Mouse (Mus musculus): ENCODE measurements at regions not wholly inside any gene's neighbourhood (a gene's known extent, or its start where the extent isn't known, plus 50 kb on each side); places are given as distances from the start of the nearest gene placed in this dataset.

DNA sequence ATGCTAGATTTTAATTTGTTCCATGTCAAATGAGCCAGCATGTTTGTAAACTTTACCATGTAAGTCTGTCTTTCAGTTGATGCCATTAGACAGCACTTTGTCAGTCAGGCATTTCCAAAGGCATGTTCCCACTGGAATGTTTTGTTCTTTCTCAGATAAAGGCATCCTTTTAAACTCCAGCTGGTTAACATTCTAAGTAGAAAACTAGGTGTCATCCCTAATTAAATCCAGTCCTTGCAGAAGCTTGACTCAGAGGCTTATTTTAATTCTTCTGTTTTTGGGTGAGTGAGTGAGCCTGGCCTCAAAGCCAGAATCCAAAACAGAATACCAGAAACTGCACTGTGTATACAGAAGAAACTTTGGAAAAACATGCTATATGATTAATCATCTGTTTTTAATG, 1253.4 kb downstream of the Pla2g4a start:
- Histone ChIP-seq H3K9me3 (replicated peaks; ENCODE audit: low read length) (peaks cover 19% of the 10 kb centered on the region), H3K4me3 (replicated peaks in 1 of 3; ENCODE audit: low read depth in 2 of 3, low read length in 2 of 3, poor library complexity in 1 of 3) (no peak overlapping the region), H3K4me1 (ENCODE audit: control insufficient read depth in 1 of 2, insufficient read depth in 2 of 2) (no peaks in the 10 kb centered on the region), H3K4me2 (ENCODE audit: insufficient read depth, low read depth, poor library complexity, severe bottlenecking) (no peak overlapping the region), H3K27me3 (replicated peaks) (no peaks in the 10 kb centered on the region), H3K9ac (ENCODE audit: insufficient read depth, low read depth) (no peak overlapping the region), H3K79me2 (replicated peaks; ENCODE audit: control insufficient read depth, extremely low read depth, insufficient read depth, poor library complexity, severe bottlenecking) (no peaks in the 10 kb centered on the region), H3K36me3 (replicated peaks in 1 of 2; ENCODE audit: control insufficient read depth in 1 of 2, insufficient read depth in 1 of 2, low read length in 1 of 2) (no peaks in the 10 kb centered on the region), H3K27ac (ENCODE audit: insufficient read depth, low read depth) (no peak overlapping the region)
- TF ChIP-seq IRF4 (IDR thresholded peaks at IDR 0.05; ENCODE audit: low read depth, low read length): no peak
- in situ Hi-C loops (cut with MboI; ENCODE audit: low pct_ligation_motif_present, low pct_unique_long_range_greater_than_20kb, low sequenced_read_pairs) (no loop called here), dilution Hi-C loops (cut with MboI; ENCODE audit: extremely low pct_ligation_motif_present, extremely low pct_unique_long_range_greater_than_20kb, low sequenced_read_pairs) (no loop called here)
- no peak for DNase-seq (ENCODE audit: extremely low read depth)

DNA sequence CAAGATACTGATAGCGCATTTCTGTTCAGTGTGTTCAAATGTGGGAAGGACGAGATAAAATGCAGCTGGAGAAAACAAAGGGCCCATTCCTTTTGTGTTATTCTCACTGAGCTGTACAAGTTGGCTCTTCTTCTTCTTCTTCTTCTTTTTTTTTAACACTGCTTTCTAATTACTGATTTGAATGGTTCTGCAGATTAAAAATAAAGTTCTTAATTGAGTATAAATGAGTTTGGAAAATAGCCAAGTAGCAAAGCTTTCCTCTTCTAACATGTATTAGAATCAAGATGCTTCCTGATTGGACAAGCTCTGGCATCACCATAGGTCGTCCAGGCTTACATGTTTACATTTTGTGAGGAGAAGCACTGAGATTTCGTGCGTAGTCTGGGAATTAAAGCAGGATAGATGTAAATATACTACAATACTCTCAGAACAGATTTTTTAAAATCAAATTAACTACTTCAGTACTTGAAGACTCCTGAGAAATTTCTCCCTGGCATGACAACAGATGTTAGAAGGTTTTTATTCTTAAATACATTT, 1254.8 kb downstream of the Pla2g4a start:
- H3K27me3 ChIP-seq (replicated peaks): no peaks in the 10 kb centered on the region
- dilution Hi-C loops (cut with MboI; ENCODE audit: extremely low pct_ligation_motif_present, extremely low pct_unique_long_range_greater_than_20kb, low sequenced_read_pairs): no loop called here
- no peak overlapping the region for H3K4me3 ChIP-seq (replicated peaks in 1 of 3; ENCODE audit: low read depth in 2 of 3, low read length in 2 of 3, poor library complexity in 1 of 3)
- no peaks in the 10 kb centered on the region for H3K36me3 ChIP-seq (replicated peaks in 1 of 2; ENCODE audit: control insufficient read depth in 1 of 2, insufficient read depth in 1 of 2, low read length in 1 of 2)
- no peak for DNase-seq (ENCODE audit: extremely low read depth)
- no peaks in the 10 kb centered on the region for H3K79me2 ChIP-seq (replicated peaks; ENCODE audit: control insufficient read depth, extremely low read depth, insufficient read depth, poor library complexity, severe bottlenecking)
- TF ChIP-seq MAFK (IDR thresholded peaks at IDR 0.05; ENCODE audit: insufficient replicate concordance, low read length): no peak
- TF ChIP-seq JUN (IDR thresholded peaks at IDR 0.05; ENCODE audit: insufficient read depth, low read depth, low read length): no peak
- H3K27ac ChIP-seq (ENCODE audit: insufficient read depth, low read depth): no peak overlapping the region
- H3K9me3 ChIP-seq (replicated peaks; ENCODE audit: low read length): peaks cover 11% of the 10 kb centered on the region
- in situ Hi-C loops (cut with MboI; ENCODE audit: low pct_ligation_motif_present, low pct_unique_long_range_greater_than_20kb, low sequenced_read_pairs): no loop called here
- H3K9ac ChIP-seq (ENCODE audit: insufficient read depth, low read depth): no peak overlapping the region
- no peaks in the 10 kb centered on the region for H3K4me1 ChIP-seq (ENCODE audit: control insufficient read depth in 1 of 2, insufficient read depth in 2 of 2)
- no peak overlapping the region for H3K4me2 ChIP-seq (ENCODE audit: insufficient read depth, low read depth, poor library complexity, severe bottlenecking)

DNA sequence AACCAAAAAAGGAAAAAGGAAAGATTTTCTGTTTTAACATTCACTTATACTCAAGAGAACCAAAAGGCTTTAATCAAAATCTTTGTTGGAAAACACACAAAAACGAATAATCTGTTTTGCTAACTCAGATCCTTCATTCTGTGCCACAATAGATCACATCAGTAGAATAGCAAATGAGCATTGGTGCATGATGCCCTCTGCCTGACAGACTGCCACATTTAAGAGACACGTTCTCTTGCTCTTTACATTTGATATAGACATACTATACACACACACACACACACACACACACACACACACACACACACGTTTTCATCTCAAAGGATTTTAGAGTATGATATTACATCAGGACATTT, 1260.5 kb downstream of the Pla2g4a start:
- dilution Hi-C loops (cut with MboI; ENCODE audit: extremely low pct_ligation_motif_present, extremely low pct_unique_long_range_greater_than_20kb, low sequenced_read_pairs): no loop called here
- no peak overlapping the region for H3K4me3 ChIP-seq (replicated peaks in 1 of 3; ENCODE audit: low read depth in 2 of 3, low read length in 2 of 3, poor library complexity in 1 of 3)
- no peak for DNase-seq (ENCODE audit: extremely low read depth)

More for the DNA sequence above, 1260.5 kb downstream of the Pla2g4a start:
- Histone ChIP-seq H3K9ac (ENCODE audit: insufficient read depth, low read depth) (no peak overlapping the region), H3K4me2 (ENCODE audit: insufficient read depth, low read depth, poor library complexity, severe bottlenecking) (no peak overlapping the region), H3K9me3 (replicated peaks; ENCODE audit: low read length) (peaks cover 11% of the 10 kb centered on the region), H3K27me3 (replicated peaks) (no peaks in the 10 kb centered on the region), H3K27ac (ENCODE audit: insufficient read depth, low read depth) (no peak overlapping the region), H3K36me3 (replicated peaks in 1 of 2; ENCODE audit: control insufficient read depth in 1 of 2, insufficient read depth in 1 of 2, low read length in 1 of 2) (no peaks in the 10 kb centered on the region), H3K79me2 (replicated peaks; ENCODE audit: control insufficient read depth, extremely low read depth, insufficient read depth, poor library complexity, severe bottlenecking) (no peaks in the 10 kb centered on the region), H3K4me1 (ENCODE audit: control insufficient read depth in 1 of 2, insufficient read depth in 2 of 2) (no peaks in the 10 kb centered on the region)
- in situ Hi-C loops (cut with MboI; ENCODE audit: low pct_ligation_motif_present, low pct_unique_long_range_greater_than_20kb, low sequenced_read_pairs): no loop called here
- TF ChIP-seq SIN3A (IDR thresholded peaks at IDR 0.05; ENCODE audit: low read length): no peak
- TF ChIP-seq SMC3 (IDR thresholded peaks at IDR 0.05; ENCODE audit: low read depth, low read length): no peak
- TF ChIP-seq PAX5 (IDR thresholded peaks at IDR 0.05; ENCODE audit: low read length): no peak
- no peak for TF ChIP-seq RAD21 (IDR thresholded peaks at IDR 0.05; ENCODE audit: low read depth, low read length)
- TF ChIP-seq ZC3H11A (IDR thresholded peaks at IDR 0.05; ENCODE audit: low read depth, low read length): no peak
- TF ChIP-seq ZMIZ1 (IDR thresholded peaks at IDR 0.05; ENCODE audit: low read depth, low read length): no peak
- TF ChIP-seq BHLHE40 (IDR thresholded peaks at IDR 0.05; ENCODE audit: low read depth, low read length): no peak
- TF ChIP-seq HCFC1 (IDR thresholded peaks at IDR 0.05; ENCODE audit: low read depth, low read length): no peak
- TF ChIP-seq TCF12 (IDR thresholded peaks at IDR 0.05; ENCODE audit: low read depth, low read length): no peak
- no peak for TF ChIP-seq GABPA (IDR thresholded peaks at IDR 0.05; ENCODE audit: insufficient replicate concordance, low read depth, low read length)
- TF ChIP-seq MYC (IDR thresholded peaks at IDR 0.05; ENCODE audit: low read depth, low read length): no peak
- no peak for TF ChIP-seq MAX (IDR thresholded peaks at IDR 0.05; ENCODE audit: low read length)
- no peak for TF ChIP-seq MAFK (IDR thresholded peaks at IDR 0.05; ENCODE audit: insufficient replicate concordance, low read length)
- no peak for TF ChIP-seq NRF1 (IDR thresholded peaks at IDR 0.05; ENCODE audit: low read depth, low read length)
- TF ChIP-seq CTCF (conservative IDR thresholded peaks at IDR 0.05 in 1 of 2, IDR thresholded peaks at IDR 0.05 in 1 of 2; ENCODE audit: low read depth in 2 of 2, low read length in 2 of 2): no peak
- no peak for TF ChIP-seq ZNF384 (IDR thresholded peaks at IDR 0.05; ENCODE audit: low read depth, low read length)
- TF ChIP-seq USF2 (conservative IDR thresholded peaks at IDR 0.05; ENCODE audit: low read depth, low read length): no peak
- no peak for TF ChIP-seq UBTF (IDR thresholded peaks at IDR 0.05; ENCODE audit: low read depth, low read length)
- TF ChIP-seq JUN (IDR thresholded peaks at IDR 0.05; ENCODE audit: insufficient read depth, low read depth, low read length): no peak
